Mouse (Mus musculus) midbrain, embryonic 10.5 days (tissue): ENCODE results near the gene Ppp6r3. TPM values are rescaled to one million over a fixed set of nuclear protein-coding genes. Genes with fewer than 3 reads are reported as not detected.

Experiments used
- DNase-seq: peaks from one replicate; pipeline ENCODE4 v3.0.0-alpha.2; 2017; ENCODE audit warnings: low spot score
- H3K27ac ChIP-seq: fragments of 300-500 bp; sonication (generic); replicated peaks from 2 replicates; pipeline ENCODE4 v1.5.1; 2016; ENCODE audit warnings: mild to moderate bottlenecking
- H3K27me3 ChIP-seq: fragments of 300-500 bp; sonication (generic); 2 replicates; pipeline ENCODE4 v1.6.1; 2016; ENCODE audit warnings: low read depth, mild to moderate bottlenecking; ENCODE audit not compliant: poor library complexity, severe bottlenecking
- H3K36me3 ChIP-seq: fragments of 300-500 bp; sonication (generic); 2 replicates; pipeline ENCODE4 v1.6.1; 2016; ENCODE audit warnings: mild to moderate bottlenecking, moderate library complexity
- H3K4me1 ChIP-seq: fragments of 300-500 bp; sonication (generic); 2 replicates; pipeline ENCODE4 v1.6.1; 2016
- H3K4me3 ChIP-seq: fragments of 300-500 bp; sonication (generic); 2 replicates; pipeline ENCODE4 v1.5.1; 2016; ENCODE audit warnings: mild to moderate bottlenecking, moderate library complexity
- H3K9me3 ChIP-seq: fragments of 300-500 bp; sonication (generic); replicated peaks from 2 replicates; pipeline ENCODE4 v1.6.1; 2016; ENCODE audit warnings: mild to moderate bottlenecking
- WGBS: fragments of 180-500 bp; shearing (Covaris S2); methylation state at CpG from one replicate; pipeline ENCODE4 v1.1.7; 2016; 5-methylcytosine and 5-hydroxymethylcytosine counted together
- polyA plus RNA-seq: library from polyadenylated mRNA; unstranded; fragments of >200 nt; fragmentation: Nextera tagmentation; extraction: Ambion mirVana; gene quantifications from 2 replicates; pipeline ENCODE4 v1.2.1, GENCODE M21; 2016

Gene Ppp6r3
- polyA plus RNA-seq, 1 experiment from 2014 or later: 71.3 TPM

- H3K36me3 ChIP-seq: no peaks in the 10 kb centered on the region
- H3K4me3 ChIP-seq: no peak overlapping the region
- H3K9me3 ChIP-seq: no peaks in the 10 kb centered on the region
- H3K27ac ChIP-seq: no peak overlapping the region
- DNase-seq: no peak
- 58% methylated on average over 1 of the region's 1 CpGs for WGBS
- no peaks in the 10 kb centered on the region for H3K27me3 ChIP-seq
- H3K4me1 ChIP-seq: no peaks in the 10 kb centered on the region
These were observed 169.8 kb downstream of the Ppp6r3 start for GRCm38 (mm10) chr19:3405531-3406281.

Other genes with a start within 250 kb of the Ppp6r3 start
- gene Tesmin, start 186.9 kb downstream of the Ppp6r3 start, polyA plus RNA-seq: 0.12 and 0.25 TPM in 2 replicates
- 4.4 and 6.1 TPM in 2 replicates for gene Gal, start 161.2 kb downstream of the Ppp6r3 start, polyA plus RNA-seq
- 2.3 and 2.5 TPM in 2 replicates for gene Lrp5, start 110.8 kb upstream of the Ppp6r3 start, polyA plus RNA-seq
- 47.1 and 48.6 TPM in 2 replicates for gene 1810055G02Rik, start 132.5 kb upstream of the Ppp6r3 start, polyA plus RNA-seq
- gene Kmt5b, start 191.7 kb upstream of the Ppp6r3 start, polyA plus RNA-seq: 29.7 and 38.3 TPM in 2 replicates